Mouse (Mus musculus) layer of hippocampus, postnatal 36 days (tissue): ENCODE measurements around the gene Blm. TPM values are rescaled to one million over a fixed set of nuclear protein-coding genes. Genes with fewer than 3 reads are reported as not detected.

Source experiments
- DNase-seq, 2 experiments: peaks; one replicate each; pipeline ENCODE4 v3.0.0; 2022
- total RNA-seq, 2 experiments: library from RNA; stranded (reverse); gene quantifications; 2 replicates each; pipeline ENCODE4 v1.2.3; 2021

Gene Blm
- total RNA-seq, 2 experiments from 2014 or later, result 2.0 to 4.7 TPM

- DNase-seq, result no peak
These were observed 74.7 kb downstream of the Blm start for GRCm38 (mm10) chr7:80460199-80460598.

- DNase-seq, result no peak
These were observed 77.0 kb downstream of the Blm start for GRCm38 (mm10) chr7:80457831-80458343.

DNA sequence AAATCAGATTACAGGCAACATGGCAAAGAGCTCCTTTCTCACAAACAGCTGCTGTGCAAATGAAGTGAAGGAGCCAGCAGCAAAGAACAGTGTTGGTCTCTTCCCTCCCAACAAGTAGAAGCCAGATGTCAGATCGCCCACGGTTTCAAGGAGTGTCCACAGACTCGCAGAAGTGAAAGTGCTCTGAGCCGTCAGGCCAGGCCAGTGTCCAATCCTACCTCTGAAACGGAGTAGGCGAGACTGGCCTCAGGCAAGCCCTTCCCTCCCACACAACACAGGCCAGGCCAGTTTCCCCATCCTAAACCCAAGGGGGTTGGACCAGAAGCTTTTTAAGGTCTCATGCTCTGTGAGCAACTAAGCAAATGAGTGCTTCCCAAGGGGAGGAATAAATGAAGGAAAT is 77.7 kb downstream of the Blm start:
- no peak for DNase-seq

DNA sequence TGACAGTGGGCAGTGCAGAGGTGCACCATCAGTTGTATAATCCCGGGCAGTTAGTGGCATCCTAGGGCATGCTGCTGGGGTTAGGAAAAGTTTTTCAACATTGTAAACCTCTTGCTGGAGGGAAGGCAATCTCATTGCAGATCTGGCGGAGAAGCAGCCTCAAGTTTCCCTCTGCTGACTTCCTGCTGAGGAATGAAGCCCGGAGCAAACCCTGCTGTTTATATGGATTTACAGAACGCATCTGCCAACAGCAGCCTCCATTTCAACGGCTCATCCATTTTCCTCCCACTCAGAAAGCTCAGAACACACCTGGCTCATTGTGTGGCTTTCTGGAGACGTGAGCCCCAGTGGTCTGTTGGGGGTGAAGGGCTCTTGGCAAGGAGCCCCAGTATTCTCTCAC is 78.6 kb downstream of the Blm start:
- DNase-seq, result no peak

- DNase-seq, result no peak
These were observed 79.3 kb downstream of the Blm start for GRCm38 (mm10) chr7:80455505-80456160.

DNA sequence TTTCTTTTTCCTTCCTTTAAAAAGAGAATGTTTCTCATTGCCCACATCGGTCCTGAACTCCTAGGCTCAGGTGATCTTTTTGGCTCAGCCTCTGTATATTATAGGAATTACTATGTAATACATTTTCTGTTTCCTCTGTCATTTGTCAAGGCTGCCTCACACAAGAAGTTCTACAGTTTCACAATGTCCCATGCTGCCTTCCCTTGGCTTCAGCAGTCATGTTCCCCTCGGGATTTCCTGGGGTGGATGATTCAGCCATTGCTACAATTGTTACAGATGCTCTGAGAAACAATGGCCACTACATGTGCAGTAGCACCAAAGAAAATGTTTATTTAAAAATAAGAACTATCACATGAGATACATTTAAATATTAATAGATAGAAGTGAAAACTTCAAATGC is 80.1 kb downstream of the Blm start:
- no peak for DNase-seq

DNA sequence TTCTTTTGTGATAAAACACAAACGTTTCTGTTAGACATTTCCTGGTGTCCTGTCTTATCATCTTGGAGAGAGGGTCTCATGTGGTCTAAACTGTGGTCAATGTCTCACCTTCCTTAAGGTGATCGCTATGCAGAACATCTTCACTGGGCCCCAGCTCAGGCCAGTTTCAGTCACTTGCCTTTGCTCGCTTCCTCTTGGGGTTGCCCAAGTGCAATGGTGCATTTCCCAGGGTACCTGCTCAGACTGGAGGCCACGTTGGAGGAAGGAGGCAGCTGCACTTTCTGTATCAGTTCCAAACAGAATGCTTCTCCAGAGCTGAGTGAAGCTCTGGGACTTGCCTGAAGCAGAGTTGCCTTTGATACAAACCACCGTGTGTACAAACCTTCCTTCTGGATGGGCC is 80.9 kb downstream of the Blm start:
- no peak for DNase-seq

DNA sequence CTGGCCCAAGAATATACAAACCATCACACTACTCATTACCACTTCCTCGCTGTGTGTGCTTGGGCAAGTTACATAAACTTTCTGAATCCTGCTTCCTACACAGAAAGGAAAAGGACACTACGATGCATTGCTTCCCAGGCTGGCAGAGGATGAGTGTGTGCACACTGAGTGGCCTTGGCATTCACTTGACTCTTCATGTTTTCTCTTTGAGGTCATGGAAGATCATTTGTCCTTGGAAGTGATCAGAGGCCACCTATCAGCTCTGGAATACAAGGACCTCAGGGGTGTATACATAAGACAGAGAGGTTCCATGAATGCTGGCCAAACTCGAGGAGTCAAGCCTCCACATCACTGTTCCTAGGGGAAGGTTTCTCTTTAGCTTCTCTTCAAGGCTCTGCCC is 81.8 kb downstream of the Blm start:
- DNase-seq, result no peak

- DNase-seq, result no peak
These were observed 82.7 kb downstream of the Blm start for GRCm38 (mm10) chr7:80452241-80452640.

DNA sequence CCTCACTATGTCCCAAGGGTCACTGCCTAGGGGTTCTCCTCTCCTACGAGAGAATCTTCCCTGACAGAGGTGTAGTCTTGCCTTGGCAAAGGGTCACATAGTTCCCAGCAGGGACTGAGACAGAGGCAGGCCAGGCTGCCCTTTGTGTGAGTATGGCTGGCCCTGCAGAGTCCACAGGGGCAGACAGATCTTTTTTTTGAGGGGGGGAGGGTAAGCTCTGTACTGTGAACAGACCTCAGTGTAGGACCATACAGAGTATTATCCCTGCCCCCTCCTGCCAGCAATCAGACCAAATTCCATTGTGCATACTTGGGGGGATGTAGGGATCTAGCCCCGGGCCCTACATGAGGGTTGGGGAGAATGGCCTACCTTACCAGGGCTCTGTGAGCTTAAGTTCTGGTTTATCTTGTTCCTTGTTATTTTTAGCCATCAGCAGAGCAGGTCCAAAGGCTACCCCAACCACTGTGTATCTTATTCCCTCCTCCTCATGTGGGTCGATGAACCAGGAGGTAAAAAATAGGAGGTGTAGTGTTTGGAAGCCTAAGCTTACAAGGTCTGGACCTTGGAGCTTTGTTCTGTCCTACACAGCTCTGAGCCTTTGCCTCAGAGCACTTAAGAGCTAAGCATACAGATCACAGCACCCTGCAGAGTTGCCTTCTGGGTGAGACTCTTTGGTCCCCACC is 83.2 kb downstream of the Blm start:
- no peak for DNase-seq

DNA sequence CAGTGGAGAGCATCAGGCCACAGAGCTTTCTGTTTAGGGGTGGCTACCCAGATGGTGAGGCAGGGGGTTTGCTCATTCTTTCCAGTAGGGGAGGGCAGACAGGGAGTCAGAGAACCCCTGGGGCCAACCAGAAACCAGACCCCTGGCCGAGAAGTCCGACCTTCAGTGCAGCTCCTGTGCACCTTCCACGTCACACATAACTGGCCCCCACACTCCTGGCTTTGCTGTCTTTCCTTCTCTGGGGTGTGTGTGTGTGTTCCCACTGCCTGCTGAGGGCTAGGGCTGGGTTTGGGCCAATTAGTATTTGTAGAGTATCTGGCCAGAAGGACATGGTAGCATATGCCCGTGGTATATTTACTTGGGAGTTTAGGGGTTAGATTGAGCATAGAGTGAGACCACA is 84.6 kb downstream of the Blm start:
- DNase-seq, result no peak

GRCm38 (mm10) chr7:80449620-80450091 is 85.3 kb downstream of the Blm start:
- DNase-seq, result no peak

DNA sequence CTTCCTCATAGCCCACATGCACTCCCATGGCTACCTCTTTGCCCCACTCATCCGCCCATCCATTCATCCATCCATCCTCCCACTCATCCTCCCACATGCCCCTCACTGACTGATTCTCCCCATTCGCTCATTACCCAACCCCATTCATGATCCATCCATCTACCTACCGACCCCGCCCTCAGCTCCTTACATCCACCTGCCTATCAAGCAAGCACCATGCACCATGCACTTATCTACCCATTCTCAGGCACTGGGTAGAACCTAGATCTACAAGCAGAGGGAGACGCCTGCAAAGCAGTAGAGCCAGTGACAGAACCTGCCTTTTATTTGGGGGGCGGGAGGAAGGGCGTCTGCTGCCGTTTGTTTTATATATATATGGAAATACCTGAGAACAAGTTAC is 87.6 kb downstream of the Blm start:
- DNase-seq, result no peak

GRCm38 (mm10) chr7:80446221-80446878 is 88.6 kb downstream of the Blm start:
- DNase-seq, result no peak

GRCm38 (mm10) chr7:80445492-80445891 is 89.4 kb downstream of the Blm start:
- DNase-seq, result no peak

DNA sequence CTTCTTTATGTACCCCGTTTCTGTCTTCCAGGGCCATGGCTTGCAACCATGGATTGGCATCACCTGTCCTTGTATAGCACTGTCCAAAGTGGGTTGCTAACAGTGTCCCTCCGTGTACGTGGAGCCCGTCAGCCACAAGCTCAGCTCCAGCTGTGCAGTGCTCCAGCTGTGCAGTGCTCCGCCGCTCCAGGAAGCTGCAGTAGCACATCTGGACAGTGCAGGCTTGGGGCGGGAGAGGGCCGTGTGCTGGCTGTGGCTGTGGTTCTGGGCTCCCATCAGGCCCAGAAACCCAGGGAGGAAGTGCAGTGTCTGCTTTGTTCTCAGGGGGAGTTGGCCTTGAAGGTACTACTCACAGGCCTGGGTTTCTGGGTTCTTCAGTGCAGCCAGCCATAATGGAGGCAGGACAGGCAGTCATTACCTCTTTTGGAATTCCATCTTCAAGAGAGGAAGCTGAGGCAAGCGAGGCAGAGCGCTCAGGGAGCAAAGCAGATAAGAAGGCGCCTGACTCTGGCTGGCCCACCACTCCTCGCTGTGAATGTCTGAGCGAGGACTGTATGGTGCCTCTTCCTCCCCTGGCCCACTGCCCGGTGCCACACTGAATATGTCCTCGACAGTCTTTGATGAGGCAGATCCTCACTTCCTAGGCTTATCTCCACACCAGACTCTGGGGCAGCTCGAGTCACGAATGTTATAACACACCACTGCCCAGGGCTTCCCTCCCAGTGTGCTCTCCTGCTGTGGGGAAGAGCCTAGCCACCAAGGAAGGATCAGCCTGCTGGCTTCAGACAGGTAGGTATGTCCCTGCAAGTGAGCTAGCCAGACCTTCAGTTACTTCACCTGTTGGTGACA is 90.3 kb downstream of the Blm start:
- no peak for DNase-seq

DNA sequence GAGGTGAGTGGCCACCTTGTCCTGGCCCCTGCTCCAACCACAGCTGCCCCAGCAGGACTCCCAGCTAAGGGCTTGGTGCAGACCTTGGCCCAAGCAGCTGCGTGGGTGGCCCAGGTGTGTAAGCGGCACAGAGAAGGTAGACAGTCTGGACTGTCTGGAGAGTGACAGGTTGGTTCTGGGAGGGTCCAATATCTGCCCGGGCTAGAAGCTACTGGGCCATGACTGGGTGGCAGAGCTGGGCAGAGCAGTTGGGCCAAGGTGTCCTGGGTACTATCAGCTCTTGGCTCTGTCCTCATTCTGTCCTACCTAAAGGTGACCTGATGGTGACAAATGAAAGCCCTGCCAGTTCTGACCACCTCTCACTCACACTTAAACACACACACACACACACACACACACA is 91.8 kb downstream of the Blm start:
- DNase-seq, result no peak

- DNase-seq, result peak in 1 of 2 experiments; percentile 22
These were observed 92.7 kb downstream of the Blm start for GRCm38 (mm10) chr7:80441986-80442904.

GRCm38 (mm10) chr7:80440685-80441084 is 94.2 kb downstream of the Blm start:
- no peak for DNase-seq

- DNase-seq, result peak; percentile 12 to 28
These were observed 95.0 kb downstream of the Blm start for GRCm38 (mm10) chr7:80439789-80440488.
